In genomic region chr11:24116582-24117318, GRCm38 (mm10) we compare ENCODE assay signal across 37 mouse cellular contexts. TPM values are rescaled to one million over a fixed set of nuclear protein-coding genes. Genes with fewer than 3 reads are reported as not detected.
DNase-seq lines count a peak whose midpoint lies in the region; ATAC-seq and TF ChIP-seq lines count a peak whose summit lies in the region.
"Had no signal": no experiment of that assay in that cellular context is flagged by ENCODE, and none has a peak within 500 bp of the region (broad histone marks: within the 10 kb centered on the region; RNA-seq: fewer than 3 reads in every experiment).

No protein-coding gene starts in this region.

- WGBS in embryonic facial prominence, embryonic 13.5 days, result 81% methylated on average over 7 of the region's 7 CpGs
- WGBS in embryonic facial prominence, embryonic 10.5 days, result 90% methylated on average over 7 of the region's 7 CpGs
- WGBS in liver, embryonic 12.5 days (ENCODE audit: insufficient replicate concordance), result 74% methylated on average over 7 of the region's 7 CpGs
- WGBS in intestine, embryonic 15.5 days, result 58% methylated on average over 7 of the region's 7 CpGs
- 55% methylated on average over 7 of the region's 7 CpGs for WGBS in stomach, postnatal 0 days

- no peak overlapping the region for H3K9ac ChIP-seq in embryonic facial prominence, embryonic 13.5 days
- no peak overlapping the region for H3K9ac ChIP-seq in liver, embryonic 12.5 days
- H3K9ac ChIP-seq in intestine, embryonic 15.5 days, result no peak overlapping the region
- H3K9ac ChIP-seq in stomach, postnatal 0 days (ENCODE audit: low read length), result no peak overlapping the region
- H3K9ac ChIP-seq: embryonic facial prominence, embryonic 12.5 days; forebrain, embryonic 15.5 days; heart, embryonic 13.5 days; hindbrain, embryonic 15.5 days; lung, embryonic 14.5 days; midbrain, embryonic 15.5 days; neural tube, embryonic 15.5 days had no signal

- H3K27me3 ChIP-seq in embryonic facial prominence, embryonic 13.5 days, result no peaks in the 10 kb centered on the region
- no peaks in the 10 kb centered on the region for H3K27me3 ChIP-seq in embryonic facial prominence, embryonic 10.5 days (replicated peaks; ENCODE audit: low read depth, poor library complexity, severe bottlenecking)
- H3K27me3 ChIP-seq in liver, embryonic 12.5 days (replicated peaks), result no peaks in the 10 kb centered on the region
- H3K27me3 ChIP-seq in intestine, embryonic 15.5 days (replicated peaks), result no peaks in the 10 kb centered on the region
- H3K27me3 ChIP-seq in stomach, postnatal 0 days (ENCODE audit: control insufficient read depth, insufficient read depth, low read length), result no peaks in the 10 kb centered on the region
- H3K27me3 ChIP-seq: CH12.LX; embryonic facial prominence, embryonic 12.5 days; forebrain, embryonic 15.5 days; heart, embryonic 13.5 days; hindbrain, embryonic 15.5 days; midbrain, embryonic 15.5 days; neural tube, embryonic 15.5 days had no signal

- TF ChIP-seq CTCF in stomach, postnatal 0 days (IDR thresholded peaks at IDR 0.05; ENCODE audit: low read depth), result no peak

- H3K4me3 ChIP-seq in embryonic facial prominence, embryonic 13.5 days, result no peak overlapping the region
- no peak overlapping the region for H3K4me3 ChIP-seq in embryonic facial prominence, embryonic 10.5 days
- H3K4me3 ChIP-seq in liver, embryonic 12.5 days, result no peak overlapping the region
- no peak overlapping the region for H3K4me3 ChIP-seq in intestine, embryonic 15.5 days (replicated peaks)
- H3K4me3 ChIP-seq in stomach, postnatal 0 days (ENCODE audit: low read depth, low read length), result no peak overlapping the region
- H3K4me3 ChIP-seq: embryonic facial prominence, embryonic 12.5 days; forebrain, embryonic 10.5 days; forebrain, embryonic 15.5 days; heart, embryonic 13.5 days; hindbrain, embryonic 10.5 days; hindbrain, embryonic 15.5 days; midbrain, embryonic 15.5 days; neural tube, embryonic 15.5 days had no signal

- H3K27ac ChIP-seq in embryonic facial prominence, embryonic 13.5 days, result 0 out of 2 replicates have a peak overlapping the region, but pooled peaks have one; percentile 74
- H3K27ac ChIP-seq in embryonic facial prominence, embryonic 10.5 days (replicated peaks), result no peak overlapping the region
- H3K27ac ChIP-seq in liver, embryonic 12.5 days, result peak overlapping the region; percentile 46; the same call in 1 of the 2 replicates
- H3K27ac ChIP-seq in intestine, embryonic 15.5 days, result 0 out of 2 replicates have a peak overlapping the region, but pooled peaks have one; percentile 23
- H3K27ac ChIP-seq in stomach, postnatal 0 days (replicated peaks), result no peak overlapping the region
- H3K27ac ChIP-seq: embryonic facial prominence, embryonic 12.5 days; forebrain, embryonic 10.5 days; forebrain, embryonic 15.5 days; heart, embryonic 13.5 days; hindbrain, embryonic 10.5 days; hindbrain, embryonic 15.5 days; midbrain, embryonic 15.5 days; neural tube, embryonic 15.5 days had no signal

- no peak overlapping the region for H3K4me2 ChIP-seq in embryonic facial prominence, embryonic 13.5 days
- H3K4me2 ChIP-seq in liver, embryonic 12.5 days, result no peak overlapping the region
- no peak overlapping the region for H3K4me2 ChIP-seq in intestine, embryonic 15.5 days (replicated peaks)
- H3K4me2 ChIP-seq in stomach, postnatal 0 days (replicated peaks; ENCODE audit: low read depth), result no peak overlapping the region
- H3K4me2 ChIP-seq: embryonic facial prominence, embryonic 12.5 days; forebrain, embryonic 15.5 days; heart, embryonic 13.5 days; hindbrain, embryonic 15.5 days; lung, embryonic 14.5 days; midbrain, embryonic 15.5 days; neural tube, embryonic 15.5 days had no signal

- H3K36me3 ChIP-seq in embryonic facial prominence, embryonic 13.5 days, result peaks cover 16% of the 10 kb centered on the region; the same call in 1 of the 2 replicates
- H3K36me3 ChIP-seq in embryonic facial prominence, embryonic 10.5 days (replicated peaks), result peaks cover 79% of the 10 kb centered on the region
- H3K36me3 ChIP-seq in liver, embryonic 12.5 days, result peaks cover 93% of the 10 kb centered on the region
- H3K36me3 ChIP-seq in intestine, embryonic 15.5 days, result no peaks in the 10 kb centered on the region
- no peaks in the 10 kb centered on the region for H3K36me3 ChIP-seq in stomach, postnatal 0 days (ENCODE audit: control insufficient read depth, insufficient read depth, low read length)
- H3K36me3 ChIP-seq: forebrain, embryonic 15.5 days; hindbrain, embryonic 15.5 days; midbrain, embryonic 15.5 days; neural tube, embryonic 15.5 days had no signal

- H3K4me1 ChIP-seq in embryonic facial prominence, embryonic 13.5 days, result peaks cover 78% of the 10 kb centered on the region
- H3K4me1 ChIP-seq in embryonic facial prominence, embryonic 10.5 days, result peaks cover 13% of the 10 kb centered on the region
- H3K4me1 ChIP-seq in liver, embryonic 12.5 days, result peaks cover 95% of the 10 kb centered on the region
- 0 out of 2 replicates have a peak, but pooled peaks cover 6% of the 10 kb centered on the region for H3K4me1 ChIP-seq in intestine, embryonic 15.5 days (replicated peaks)
- H3K4me1 ChIP-seq in stomach, postnatal 0 days (replicated peaks; ENCODE audit: control insufficient read depth, insufficient read depth), result no peaks in the 10 kb centered on the region; the same call in 1 of the 2 replicates

- no peak for TF ChIP-seq EP300 in stomach, postnatal 0 days (optimal IDR thresholded peaks at IDR 0.05)

- H3K9me3 ChIP-seq in embryonic facial prominence, embryonic 13.5 days, result no peaks in the 10 kb centered on the region
- no peaks in the 10 kb centered on the region for H3K9me3 ChIP-seq in embryonic facial prominence, embryonic 10.5 days
- no peaks in the 10 kb centered on the region for H3K9me3 ChIP-seq in liver, embryonic 12.5 days (replicated peaks)
- H3K9me3 ChIP-seq in intestine, embryonic 15.5 days, result no peaks in the 10 kb centered on the region
- H3K9me3 ChIP-seq in stomach, postnatal 0 days (ENCODE audit: control insufficient read depth, low read length), result no peaks in the 10 kb centered on the region
- H3K9me3 ChIP-seq: embryonic facial prominence, embryonic 12.5 days; forebrain, embryonic 10.5 days; forebrain, embryonic 15.5 days; heart, embryonic 13.5 days; hindbrain, embryonic 10.5 days; hindbrain, embryonic 15.5 days; midbrain, embryonic 15.5 days; neural tube, embryonic 15.5 days had no signal

- ATAC-seq in embryonic facial prominence, embryonic 13.5 days (ENCODE audit: insufficient number of reproducible peaks, insufficient read depth, low FRiP score, low TSS enrichment, low read depth), result no peak
- ATAC-seq in liver, embryonic 12.5 days, result no peak
- peak; percentile 69 for ATAC-seq in intestine, embryonic 15.5 days
- ATAC-seq in stomach, postnatal 0 days (ENCODE audit: low FRiP score, low TSS enrichment), result peak; percentile 82
- ATAC-seq: inflammation-experienced regulatory T-cells, adult 6 months; midbrain, embryonic 15.5 days had no signal

- intact Hi-C loops in heart, postnatal 36 days (cut with DNase I), result no loop called here

- no peak for DNase-seq in embryonic facial prominence, embryonic 10.5 days (ENCODE audit: low spot score)
- DNase-seq in liver, result no peak
- no peak for DNase-seq in stomach, postnatal 0 days (ENCODE audit: low spot score)
- no peak for DNase-seq in heart, postnatal 36 days
- DNase-seq: adrenal gland, adult 8-10 months; cerebellum, adult 8-10 months; cerebellum, postnatal 25 days; gastrocnemius, postnatal 25 days; heart, adult 18-20 months; heart, postnatal 10 days; kidney, adult 9 months; kidney, postnatal 10 days; left cerebral cortex, postnatal 4 days; lung, embryonic 14.5 days; lung, postnatal 14 days; retina, postnatal 1 day; right cerebral cortex, postnatal 14 days; spleen, adult 18-20 months; thymus, postnatal 14 days had no signal

RNA-seq across cellular contexts. Expression of gene Bcl11a, which starts 38.9 kb away (rescaled TPM):
- 70.0 and 79.1 TPM in 2 replicates for polyA plus RNA-seq in embryonic facial prominence, embryonic 13.5 days (2015; fragmentation: Nextera tagmentation; extraction: Ambion mirVana)
- polyA plus RNA-seq in embryonic facial prominence, embryonic 10.5 days (2016; fragmentation: Nextera tagmentation; extraction: Ambion mirVana), result 47.0 and 62.4 TPM in 2 replicates
- 53.4 and 53.5 TPM in 2 replicates for polyA plus RNA-seq in liver, embryonic 12.5 days (2016; fragmentation: Nextera tagmentation; extraction: Ambion mirVana)
- polyA plus RNA-seq in intestine, embryonic 15.5 days (2015; fragmentation: Nextera tagmentation; extraction: Ambion mirVana), result 17.3 and 19.7 TPM in 2 replicates
- polyA plus RNA-seq in stomach, postnatal 0 days (2015; fragmentation: Nextera tagmentation; extraction: Ambion mirVana), result 10.5 and 11.7 TPM in 2 replicates
- total RNA-seq in heart, postnatal 36 days (2021), result 1 to 10 TPM; 4.5 to 5.0 TPM
- polyA plus RNA-seq: C2C12 had no signal

RNA-seq across cellular contexts. Expression of gene A830031A19Rik, which starts 41.9 kb away (rescaled TPM):
- not detected in 2 replicates for polyA plus RNA-seq in embryonic facial prominence, embryonic 13.5 days (2015; fragmentation: Nextera tagmentation; extraction: Ambion mirVana)
- polyA plus RNA-seq in embryonic facial prominence, embryonic 10.5 days (2016; fragmentation: Nextera tagmentation; extraction: Ambion mirVana), result not detected in 2 replicates
- polyA plus RNA-seq in liver, embryonic 12.5 days (2016; fragmentation: Nextera tagmentation; extraction: Ambion mirVana), result not detected in 2 replicates
- not detected in 2 replicates for polyA plus RNA-seq in intestine, embryonic 15.5 days (2015; fragmentation: Nextera tagmentation; extraction: Ambion mirVana)
- polyA plus RNA-seq in stomach, postnatal 0 days (2015; fragmentation: Nextera tagmentation; extraction: Ambion mirVana), result 0.27 TPM in 1 of 2 replicates, not detected in the other
- not detected for total RNA-seq in heart, postnatal 36 days (2021)
- total RNA-seq: adrenal gland, adult 8-10 months; CH12.LX; ES-E14; gastrocnemius, adult 18-20 months; gastrocnemius, postnatal 25 days; heart, adult 18-20 months; heart, postnatal 10 days; liver, adult 2 months had no signal
- polyA plus RNA-seq: C2C12; embryonic facial prominence, embryonic 12.5 days; forebrain, embryonic 10.5 days; forebrain, embryonic 15.5 days; heart, embryonic 13.5 days; hindbrain, embryonic 10.5 days; hindbrain, embryonic 15.5 days; inflammation-experienced regulatory T-cells, adult 6 months; liver, adult 2 months; lung, embryonic 14.5 days; neural tube, embryonic 15.5 days; urinary bladder, adult 2 months had no signal

Comparison
In these comparisons a context has a peak if more than half of its experiments do, and no peak if none do; other contexts are left out.
1. H3K27ac ChIP-seq: peak in embryonic facial prominence, embryonic 13.5 days (single experiment), liver, embryonic 12.5 days (single experiment) and intestine, embryonic 15.5 days (single experiment); none in embryonic facial prominence, embryonic 10.5 days (single experiment) and stomach, postnatal 0 days (single experiment).
2. ATAC-seq: peak in intestine, embryonic 15.5 days (single experiment) and stomach, postnatal 0 days (single experiment); none in embryonic facial prominence, embryonic 13.5 days (single experiment) and liver, embryonic 12.5 days (single experiment).